Mouse (Mus musculus) midbrain, embryonic 16.5 days (tissue): ENCODE measurements around the gene Ank. TPM values are rescaled to one million over a fixed set of nuclear protein-coding genes. Genes with fewer than 3 reads are reported as not detected.

Source experiments
- ATAC-seq: fragments of 200-750 bp; cut with Nextera tagmentation; 2 replicates; pipeline ENCODE4 v1.8.0; 2017; ENCODE audit warnings: moderate TSS enrichment
- H3K27ac ChIP-seq: fragments of 300-500 bp; sonication (generic); 2 replicates; pipeline ENCODE4 v1.5.1; 2014; ENCODE audit warnings: mild to moderate bottlenecking, low read length, mixed read lengths
- H3K27me3 ChIP-seq: fragments of 300-500 bp; sonication (generic); 2 replicates; pipeline ENCODE4 v1.6.1; 2014; ENCODE audit warnings: low read depth, low read length, mixed read lengths; ENCODE audit not compliant: control insufficient read depth, insufficient read depth
- H3K36me3 ChIP-seq: fragments of 300-500 bp; sonication (generic); 2 replicates; pipeline ENCODE4 v1.6.1; 2014; ENCODE audit warnings: mild to moderate bottlenecking, low read length, moderate library complexity, mixed read lengths; ENCODE audit not compliant: control insufficient read depth, insufficient read depth
- H3K4me1 ChIP-seq: fragments of 300-500 bp; sonication (generic); 2 replicates; pipeline ENCODE4 v1.6.1; 2014; ENCODE audit warnings: mild to moderate bottlenecking, low read length, mixed read lengths; ENCODE audit not compliant: control insufficient read depth, insufficient read depth
- H3K4me2 ChIP-seq: fragments of 300-500 bp; sonication (generic); 2 replicates; pipeline ENCODE4 v1.6.1; 2014; ENCODE audit warnings: mild to moderate bottlenecking, low read length, mixed read lengths
- H3K4me3 ChIP-seq: fragments of 300-500 bp; sonication (generic); 2 replicates; pipeline ENCODE4 v1.5.1; 2014; ENCODE audit warnings: low read depth, mild to moderate bottlenecking, low read length, moderate library complexity, mixed read lengths
- H3K9ac ChIP-seq: fragments of 300-500 bp; sonication (generic); 2 replicates; pipeline ENCODE4 v1.6.1; 2014; ENCODE audit warnings: low read depth, low read length, mixed read lengths
- H3K9me3 ChIP-seq: fragments of 300-500 bp; sonication (generic); replicated peaks from 2 replicates; pipeline ENCODE4 v1.6.1; 2014; ENCODE audit warnings: mild to moderate bottlenecking, low read length, mixed read lengths; ENCODE audit not compliant: control insufficient read depth, poor library complexity, severe bottlenecking
- WGBS: fragments of 180-500 bp; shearing (Covaris S2); extraction: QIAGEN DNeasy Blood & Tissue Kit; methylation state at CpG from one replicate; pipeline ENCODE4 v1.1.7; 2014; 5-methylcytosine and 5-hydroxymethylcytosine counted together
- polyA plus RNA-seq: library from polyadenylated mRNA; unstranded; fragments of >200 nt; fragmentation: Nextera tagmentation; extraction: Ambion mirVana; gene quantifications from 2 replicates; pipeline ENCODE4 v1.2.1, GENCODE M21; 2015

The Ank gene
- polyA plus RNA-seq, 1 experiment from 2014 or later = 15.7 TPM

DNA sequence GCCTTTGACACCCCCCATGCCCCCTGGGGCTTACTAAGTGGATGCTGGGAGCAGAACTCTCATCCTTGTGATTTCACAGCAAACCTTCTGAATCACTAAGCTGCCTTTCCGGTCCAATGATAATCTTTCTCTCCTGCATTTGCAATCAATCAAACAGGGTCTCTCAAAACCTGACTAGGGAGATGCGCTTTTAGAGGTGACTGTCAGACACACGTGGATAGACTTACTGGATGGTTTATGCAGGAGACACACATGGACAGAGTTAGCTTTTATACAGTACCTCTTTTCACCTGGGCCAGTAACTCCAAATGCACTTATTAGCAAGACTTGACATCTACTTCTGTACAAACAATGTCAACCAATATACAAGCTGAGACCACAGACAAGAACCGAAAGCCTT is 131.0 kb downstream of the Ank start:
- WGBS = 76% methylated on average over 4 of the region's 4 CpGs
- ATAC-seq = no peak
- no peak overlapping the region for H3K9ac ChIP-seq

DNA sequence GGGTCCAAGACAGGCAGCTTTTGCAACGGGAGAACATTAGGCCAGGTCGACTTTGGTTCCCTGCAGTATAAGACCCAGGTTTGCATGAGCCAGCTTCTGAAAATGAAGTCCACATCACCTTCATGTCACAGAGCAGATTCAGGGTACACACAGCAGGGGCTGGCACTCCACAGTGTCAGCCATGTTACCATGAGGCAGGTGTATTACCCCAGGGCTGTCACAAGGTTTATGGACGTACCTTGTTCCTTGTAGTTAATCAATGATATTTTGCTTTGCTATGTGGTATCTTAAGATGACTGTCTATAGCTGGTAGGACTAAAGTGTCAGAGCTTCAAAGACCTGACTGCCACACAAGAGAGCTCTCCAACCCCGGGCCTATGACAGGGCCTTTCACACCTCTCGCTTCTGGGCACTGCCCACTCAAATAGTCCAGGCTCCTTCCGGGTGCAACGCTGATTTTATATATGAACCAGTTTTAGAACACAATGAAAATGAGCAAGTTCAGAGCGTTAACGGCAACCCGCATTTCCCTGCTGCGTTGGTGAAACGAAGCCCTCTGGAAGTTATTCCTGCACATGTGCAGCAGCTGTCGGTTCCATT is 132.4 kb downstream of the Ank start:
- Histone ChIP-seq H3K9ac (no peak overlapping the region), H3K4me1 (no peaks in the 10 kb centered on the region), H3K27me3 (no peaks in the 10 kb centered on the region), H3K4me3 (no peak overlapping the region), H3K9me3 (no peaks in the 10 kb centered on the region), H3K36me3 (no peaks in the 10 kb centered on the region), H3K27ac (no peak overlapping the region), H3K4me2 (no peak overlapping the region)
- WGBS = 93% methylated on average over 13 of the region's 13 CpGs
- ATAC-seq = no peak

More for the DNA sequence above, 131.0 kb downstream of the Ank start:
- no peak overlapping the region for H3K4me3 ChIP-seq
- no peaks in the 10 kb centered on the region; the same call in 1 of the 2 replicates for H3K36me3 ChIP-seq
- no peaks in the 10 kb centered on the region for H3K4me1 ChIP-seq
- no peaks in the 10 kb centered on the region for H3K27me3 ChIP-seq
- H3K27ac ChIP-seq = no peak overlapping the region
- no peak overlapping the region for H3K4me2 ChIP-seq
- no peaks in the 10 kb centered on the region for H3K9me3 ChIP-seq

GRCm38 (mm10) chr15:27600524-27600923 is 134.0 kb downstream of the Ank start:
- Histone ChIP-seq H3K4me1 (no peaks in the 10 kb centered on the region), H3K36me3 (peaks cover 3% of the 10 kb centered on the region; the same call in 1 of the 2 replicates), H3K9me3 (no peaks in the 10 kb centered on the region), H3K9ac (no peak overlapping the region), H3K4me2 (no peak overlapping the region), H3K27me3 (no peaks in the 10 kb centered on the region), H3K27ac (no peak overlapping the region), H3K4me3 (no peak overlapping the region)
- whole genome bisulfite sequencing = 96% methylated on average over 5 of the region's 5 CpGs
- ATAC-seq = no peak

- 89% methylated on average over 3 of the region's 3 CpGs for WGBS
- Histone ChIP-seq H3K4me3 (no peak overlapping the region), H3K9me3 (no peaks in the 10 kb centered on the region), H3K27ac (no peak overlapping the region), H3K4me2 (no peak overlapping the region), H3K36me3 (peaks cover 17% of the 10 kb centered on the region), H3K4me1 (no peaks in the 10 kb centered on the region), H3K9ac (no peak overlapping the region), H3K27me3 (no peaks in the 10 kb centered on the region)
- ATAC-seq = no peak
These were observed 138.1 kb downstream of the Ank start for GRCm38 (mm10) chr15:27604558-27604957.

- no peak overlapping the region for H3K4me3 ChIP-seq
- WGBS = 89% methylated on average over 3 of the region's 3 CpGs
These were observed 138.8 kb downstream of the Ank start for GRCm38 (mm10) chr15:27605252-27605651.

GRCm38 (mm10) chr15:27609554-27609953 is 143.1 kb downstream of the Ank start:
- no peak overlapping the region for H3K27ac ChIP-seq
- 73% methylated on average over 4 of the region's 4 CpGs for WGBS
- H3K9ac ChIP-seq = no peak overlapping the region
- peaks cover 17% of the 10 kb centered on the region for H3K36me3 ChIP-seq
- no peak for ATAC-seq
- H3K27me3 ChIP-seq = no peaks in the 10 kb centered on the region
- H3K4me3 ChIP-seq = no peak overlapping the region
- H3K4me1 ChIP-seq = 0 out of 2 replicates have a peak, but pooled peaks cover 4% of the 10 kb centered on the region
- H3K9me3 ChIP-seq = no peaks in the 10 kb centered on the region
- H3K4me2 ChIP-seq = no peak overlapping the region

More at GRCm38 (mm10) chr15:27605252-27605651, 138.8 kb downstream of the Ank start:
- H3K9ac ChIP-seq = no peak overlapping the region
- H3K27ac ChIP-seq = no peak overlapping the region
- H3K36me3 ChIP-seq = peaks cover 17% of the 10 kb centered on the region
- H3K4me1 ChIP-seq = no peaks in the 10 kb centered on the region
- no peak for ATAC-seq
- no peaks in the 10 kb centered on the region for H3K9me3 ChIP-seq
- no peak overlapping the region for H3K4me2 ChIP-seq
- H3K27me3 ChIP-seq = no peaks in the 10 kb centered on the region

DNA sequence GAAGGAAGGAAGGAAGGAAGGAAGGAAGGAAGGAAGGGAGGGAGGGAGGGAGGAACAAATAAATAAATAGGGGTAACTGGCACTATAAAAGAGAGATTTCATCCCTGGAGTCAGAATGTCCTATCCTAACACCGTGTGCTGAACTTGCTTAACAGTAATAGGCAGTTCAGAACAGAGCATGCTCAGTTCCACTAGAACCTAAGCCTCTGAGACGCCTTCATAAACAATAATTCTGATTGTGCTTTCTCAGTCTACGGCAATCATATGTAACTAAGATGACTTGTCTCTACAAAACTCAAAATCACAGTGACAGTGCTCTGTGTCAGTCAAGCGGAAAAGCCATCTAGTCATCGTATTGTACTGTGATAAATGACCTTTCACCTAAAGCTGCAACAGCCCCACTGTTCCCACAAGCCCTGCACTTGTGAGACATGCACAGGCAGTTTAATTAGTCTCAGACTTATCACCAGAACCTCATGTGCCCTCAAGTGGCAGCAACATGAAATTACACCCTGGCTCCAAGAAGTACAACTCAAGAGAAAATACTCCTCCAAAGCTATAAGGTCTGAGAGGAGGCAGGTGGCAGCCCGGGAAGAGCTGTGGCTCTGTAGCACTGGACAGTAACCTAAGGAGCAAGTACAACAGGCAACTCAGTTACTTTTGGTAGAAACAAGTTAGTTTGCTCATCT is 146.2 kb downstream of the Ank start:
- H3K4me1 ChIP-seq = 0 out of 2 replicates have a peak, but pooled peaks cover 4% of the 10 kb centered on the region
- no peak overlapping the region for H3K9ac ChIP-seq
- 40% methylated on average over 6 of the region's 6 CpGs for WGBS
- H3K27me3 ChIP-seq = no peaks in the 10 kb centered on the region
- no peak overlapping the region for H3K4me3 ChIP-seq
- H3K27ac ChIP-seq = no peak overlapping the region
- peaks cover 9% of the 10 kb centered on the region; the same call in 1 of the 2 replicates for H3K36me3 ChIP-seq
- peak; percentile 81 for ATAC-seq
- H3K4me2 ChIP-seq = no peak overlapping the region
- H3K9me3 ChIP-seq = no peaks in the 10 kb centered on the region

DNA sequence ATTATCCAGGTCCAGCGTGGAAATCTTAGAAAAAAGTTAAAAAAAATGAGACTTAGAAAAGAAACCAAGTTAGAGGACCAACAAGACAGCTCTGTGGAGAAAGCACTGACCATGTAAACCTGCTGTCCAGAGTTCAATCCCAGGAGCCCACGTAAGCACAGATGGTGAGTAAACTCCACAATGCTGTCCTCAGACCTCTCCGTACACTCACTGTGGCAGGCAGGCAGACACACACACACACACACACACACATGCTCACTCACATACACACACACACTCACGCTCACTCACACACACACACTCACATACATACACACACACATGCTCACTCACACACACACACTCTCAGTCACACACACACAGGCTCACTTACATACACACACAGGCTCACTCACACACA is 146.8 kb downstream of the Ank start:
- no peak overlapping the region for H3K4me3 ChIP-seq
- 94% methylated on average over 4 of the region's 4 CpGs for WGBS
- H3K4me2 ChIP-seq = no peak overlapping the region
- no peaks in the 10 kb centered on the region for H3K27me3 ChIP-seq
- H3K36me3 ChIP-seq = peaks cover 12% of the 10 kb centered on the region; the same call in 1 of the 2 replicates
- H3K4me1 ChIP-seq = 0 out of 2 replicates have a peak, but pooled peaks cover 4% of the 10 kb centered on the region
- no peaks in the 10 kb centered on the region for H3K9me3 ChIP-seq
- no peak overlapping the region for H3K9ac ChIP-seq
- H3K27ac ChIP-seq = no peak overlapping the region
- ATAC-seq = peak; percentile 25; the same call in 1 of the 2 replicates

GRCm38 (mm10) chr15:27616159-27616558 is 149.7 kb downstream of the Ank start:
- Histone ChIP-seq H3K27ac (no peak overlapping the region), H3K27me3 (no peaks in the 10 kb centered on the region), H3K9ac (no peak overlapping the region), H3K9me3 (no peaks in the 10 kb centered on the region), H3K4me2 (no peak overlapping the region), H3K4me1 (0 out of 2 replicates have a peak, but pooled peaks cover 4% of the 10 kb centered on the region), H3K36me3 (0 out of 2 replicates have a peak, but pooled peaks cover 6% of the 10 kb centered on the region), H3K4me3 (no peak overlapping the region)
- ATAC-seq = no peak
- WGBS = 85% methylated on average over 4 of the region's 4 CpGs
